Mouse (Mus musculus): Measurements from ENCODE around the gene Hpgds.

- TF ChIP-seq FLI1 (IDR thresholded peaks at IDR 0.05; ENCODE audit: low read length) (no peak), GATA1 (IDR thresholded peaks at IDR 0.05; ENCODE audit: borderline replicate concordance, low read length) (no peak)
These were observed 20.3 kb upstream of the Hpgds start for GRCm38 (mm10) chr6:65164977-65165376.

Data from megakaryocyte, embryonic 14.5 days (primary cell).